Mouse (Mus musculus): ENCODE data around the gene Rps6kb1. TPM values are rescaled to one million over a fixed set of nuclear protein-coding genes. Genes with fewer than 3 reads are reported as not detected.

Rps6kb1 gene
- total and polyA plus RNA-seq, 3 experiments, result 39.3 to 73.6 (median 49.4) TPM

DNA sequence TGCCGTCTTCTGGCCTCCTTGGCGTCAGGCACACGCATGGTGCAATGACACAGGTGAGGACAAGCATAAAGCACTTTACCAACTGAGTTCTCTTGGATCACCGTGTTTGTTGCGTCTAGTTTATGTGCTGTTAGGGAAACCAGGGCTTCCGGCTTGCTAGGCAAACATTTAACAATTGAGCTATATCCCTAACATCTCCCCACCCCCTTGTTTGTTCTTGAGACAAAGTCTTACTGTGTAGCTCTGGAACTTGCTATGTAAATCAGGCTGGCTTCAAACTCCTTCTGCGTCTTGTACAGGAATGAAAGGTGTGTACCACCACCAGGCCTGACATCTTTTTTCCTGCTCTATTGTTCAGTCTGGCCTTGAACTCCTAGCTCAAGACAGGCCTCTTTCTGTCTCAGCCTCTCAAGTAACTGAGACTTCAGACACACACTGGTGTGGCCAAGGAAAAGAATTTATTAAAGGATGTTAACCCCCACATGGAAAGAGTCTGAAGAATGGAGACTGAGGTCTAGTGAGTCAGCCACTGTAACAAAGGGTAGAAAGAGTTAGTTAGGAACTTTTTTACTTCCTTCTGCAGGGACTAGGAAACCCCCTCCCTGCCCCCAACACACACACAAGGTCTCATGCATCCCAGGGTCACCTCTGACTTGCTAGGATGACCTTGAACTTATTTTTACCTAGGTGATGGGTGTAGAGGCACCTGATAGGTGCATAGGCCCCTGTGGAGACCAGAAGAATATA, 31.2 kb upstream of the Rps6kb1 start (continued):
- no peak for TF ChIP-seq ETS1 (IDR thresholded peaks at IDR 0.05; ENCODE audit: low read depth, low read length)
- TF ChIP-seq E2F4 (IDR thresholded peaks at IDR 0.05; ENCODE audit: borderline replicate concordance, low read depth, low read length), result no peak
- no peak for TF ChIP-seq TBP (IDR thresholded peaks at IDR 0.05; ENCODE audit: low read depth, low read length)
- TF ChIP-seq CHD1 (IDR thresholded peaks at IDR 0.05; ENCODE audit: low read depth, low read length), result no peak

DNA sequence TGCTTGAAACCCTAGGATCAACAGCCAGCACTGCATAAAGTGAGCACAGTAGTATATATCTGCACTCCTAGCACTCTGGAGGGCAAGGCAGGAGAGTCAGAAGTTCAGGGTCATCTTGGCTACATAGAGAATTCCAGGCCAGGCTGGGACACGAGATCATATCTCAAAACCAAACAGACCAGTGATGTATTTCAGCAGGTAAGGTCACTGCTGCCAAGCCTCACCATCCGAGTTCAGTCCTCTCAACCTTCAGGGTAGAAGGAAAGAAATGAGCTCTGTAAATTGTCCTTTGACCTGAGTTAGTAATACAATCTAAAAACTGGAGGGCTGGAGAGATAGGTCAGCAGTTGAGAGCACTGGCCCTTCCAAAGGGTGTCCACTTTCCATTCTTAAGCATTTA, 29.8 kb upstream of the Rps6kb1 start:
- Histone ChIP-seq H3K9me3 (replicated peaks; ENCODE audit: insufficient read depth, low read length) (no peaks in the 10 kb centered on the region), H3K9ac (ENCODE audit: control insufficient read depth, low read depth, low read length, poor library complexity, severe bottlenecking) (no peak overlapping the region), H3K4me3 (ENCODE audit: control insufficient read depth in 1 of 2, insufficient read depth in 1 of 2, low read depth in 2 of 2, low read length in 2 of 2) (no peak overlapping the region), H3K4me1 (ENCODE audit: control insufficient read depth in 1 of 2, insufficient read depth in 2 of 2, low read length in 2 of 2) (peaks cover 0 to 14% of the 10 kb centered on the region in 2 experiments; a peak in 2 of 4 replicates), H3K27ac (ENCODE audit: control insufficient read depth, low read depth, low read length) (no peak overlapping the region), H3K36me3 (ENCODE audit: control insufficient read depth in 1 of 2, insufficient read depth in 2 of 2, low read length in 2 of 2) (peaks cover 0 to 10% of the 10 kb centered on the region in 2 experiments; a peak in 2 of 4 replicates), H3K27me3 (ENCODE audit: control insufficient read depth in 1 of 2, insufficient read depth in 2 of 2, low read length in 2 of 2) (no peaks in the 10 kb centered on the region), H3K79me2 (ENCODE audit: control insufficient read depth, insufficient read depth, low read length, poor library complexity) (no peaks in the 10 kb centered on the region)
- no peak for DNase-seq (ENCODE audit: low read depth, low spot score)
- TF ChIP-seq TBP (IDR thresholded peaks at IDR 0.05; ENCODE audit: low read depth, low read length), result no peak
- no peak for TF ChIP-seq USF2 (IDR thresholded peaks at IDR 0.05; ENCODE audit: borderline replicate concordance in 1 of 2, insufficient read depth in 1 of 2, low read depth in 1 of 2, low read length in 2 of 2)
- no peak for TF ChIP-seq MEF2A (IDR thresholded peaks at IDR 0.05; ENCODE audit: extremely low read depth, insufficient replicate concordance, low read depth, low read length, poor library complexity, severe bottlenecking)
- no peak for TF ChIP-seq NRF1 (IDR thresholded peaks at IDR 0.05; ENCODE audit: insufficient read depth, low read depth, low read length, poor library complexity, severe bottlenecking)
- no peak for TF ChIP-seq JUND (IDR thresholded peaks at IDR 0.05; ENCODE audit: low read depth, low read length)
- no peak for TF ChIP-seq HCFC1 (IDR thresholded peaks at IDR 0.05; ENCODE audit: low read depth, low read length)
- no peak for TF ChIP-seq KAT2A (conservative IDR thresholded peaks at IDR 0.05; ENCODE audit: low read depth, low read length)
- no peak for TF ChIP-seq ZNF384 (IDR thresholded peaks at IDR 0.05; ENCODE audit: low read depth, low read length)
- no peak for TF ChIP-seq NELFE (IDR thresholded peaks at IDR 0.05; ENCODE audit: low read depth, low read length)
- no peak for TF ChIP-seq TCF12 (IDR thresholded peaks at IDR 0.05; ENCODE audit: low read depth, low read length)
- TF ChIP-seq RAD21 (IDR thresholded peaks at IDR 0.05; ENCODE audit: low read depth, low read length), result no peak
- TF ChIP-seq POLR2AphosphoS2 (IDR thresholded peaks at IDR 0.05; ENCODE audit: low read length), result no peak
- no peak for TF ChIP-seq POLR2AphosphoS5 (IDR thresholded peaks at IDR 0.05; ENCODE audit: borderline replicate concordance, low read depth, low read length)
- TF ChIP-seq SIN3A (IDR thresholded peaks at IDR 0.05; ENCODE audit: low read length), result no peak
- TF ChIP-seq TAL1 (IDR thresholded peaks at IDR 0.05; ENCODE audit: low read length), result no peak
- no peak for TF ChIP-seq GABPA (IDR thresholded peaks at IDR 0.05; ENCODE audit: low read depth, low read length)
